Mouse (Mus musculus): Measurements from ENCODE around the gene Gm45233. TPM values are rescaled to one million over a fixed set of nuclear protein-coding genes. Genes with fewer than 3 reads are reported as not detected.

Gene Gm45233
- not detected for total RNA-seq (2023)

DNA sequence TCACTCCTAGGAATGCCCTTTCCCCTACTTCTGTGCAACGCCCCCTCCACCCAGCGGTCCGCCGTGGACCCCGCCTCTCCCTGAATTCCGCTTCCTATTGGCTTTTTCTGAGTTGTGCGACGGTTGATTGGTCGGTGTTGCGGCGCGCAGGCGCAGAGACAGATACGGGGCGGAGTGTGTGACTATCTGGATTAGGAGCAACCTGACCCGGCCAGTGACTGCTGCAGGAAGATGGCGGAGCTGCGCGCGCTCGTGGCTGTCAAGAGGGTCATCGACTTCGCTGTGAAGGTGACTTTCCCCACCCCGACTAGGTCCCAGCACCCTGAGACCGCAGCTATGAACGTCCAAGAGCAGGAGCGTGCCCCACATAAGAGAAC is at the start of gene Gm45233, which contains the start of gene Etfb:
Gene Gm45233, plus strand, starts transcription at position 212 of the 377 bp plus-strand sequence.
Gene Etfb, plus strand, starts transcription at position 167 of the 377 bp plus-strand sequence.

DNA sequence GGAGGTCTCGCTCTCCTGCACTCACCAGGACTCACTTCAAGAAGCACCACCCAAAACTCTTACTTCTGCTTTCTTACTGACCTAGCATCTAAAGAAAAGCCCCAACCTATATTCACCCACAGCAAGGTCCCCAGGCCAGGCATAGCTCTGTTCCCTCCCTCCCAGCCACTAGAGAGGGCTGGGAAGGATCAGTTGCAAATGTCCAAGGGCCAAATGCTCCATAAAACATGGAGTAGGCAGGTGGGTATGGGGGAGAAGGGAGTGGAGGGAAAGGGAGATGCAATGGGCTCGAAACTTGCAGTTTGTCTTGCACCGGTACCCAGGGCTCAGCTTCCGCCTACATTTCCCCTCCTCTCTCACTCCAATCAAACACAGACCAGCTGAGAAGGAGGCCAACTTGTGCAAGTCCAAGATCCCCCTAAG is 35.8 kb upstream of the Gm45233 start, which contains the start of gene Siglecg:
Gene Siglecg, plus strand, starts transcription at position 74 of the 423 bp plus-strand sequence.

DNA sequence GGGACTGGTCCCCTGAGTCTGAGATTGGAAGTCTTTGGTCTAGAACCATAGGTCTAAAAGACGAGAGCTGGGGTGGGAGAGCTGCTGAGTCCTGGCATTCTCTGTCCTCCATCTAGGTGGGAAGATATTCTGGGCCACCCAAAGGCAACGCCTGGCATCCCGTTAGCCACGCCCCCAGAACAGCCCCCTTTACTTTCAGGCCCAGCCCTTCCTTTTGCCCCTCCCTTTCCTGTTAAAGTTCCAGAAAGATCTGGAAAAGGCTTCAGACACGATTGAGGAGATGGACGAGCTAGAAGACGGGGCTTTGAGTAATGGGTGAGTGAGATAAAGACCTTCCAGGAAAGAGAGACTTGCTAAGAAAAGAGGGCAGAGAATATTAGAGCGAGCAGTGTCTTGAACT is 16.5 kb upstream of the Gm45233 start, which contains the start of gene Lim2:
Gene Lim2, plus strand, starts transcription at position 265 of the 400 bp plus-strand sequence.

DNA sequence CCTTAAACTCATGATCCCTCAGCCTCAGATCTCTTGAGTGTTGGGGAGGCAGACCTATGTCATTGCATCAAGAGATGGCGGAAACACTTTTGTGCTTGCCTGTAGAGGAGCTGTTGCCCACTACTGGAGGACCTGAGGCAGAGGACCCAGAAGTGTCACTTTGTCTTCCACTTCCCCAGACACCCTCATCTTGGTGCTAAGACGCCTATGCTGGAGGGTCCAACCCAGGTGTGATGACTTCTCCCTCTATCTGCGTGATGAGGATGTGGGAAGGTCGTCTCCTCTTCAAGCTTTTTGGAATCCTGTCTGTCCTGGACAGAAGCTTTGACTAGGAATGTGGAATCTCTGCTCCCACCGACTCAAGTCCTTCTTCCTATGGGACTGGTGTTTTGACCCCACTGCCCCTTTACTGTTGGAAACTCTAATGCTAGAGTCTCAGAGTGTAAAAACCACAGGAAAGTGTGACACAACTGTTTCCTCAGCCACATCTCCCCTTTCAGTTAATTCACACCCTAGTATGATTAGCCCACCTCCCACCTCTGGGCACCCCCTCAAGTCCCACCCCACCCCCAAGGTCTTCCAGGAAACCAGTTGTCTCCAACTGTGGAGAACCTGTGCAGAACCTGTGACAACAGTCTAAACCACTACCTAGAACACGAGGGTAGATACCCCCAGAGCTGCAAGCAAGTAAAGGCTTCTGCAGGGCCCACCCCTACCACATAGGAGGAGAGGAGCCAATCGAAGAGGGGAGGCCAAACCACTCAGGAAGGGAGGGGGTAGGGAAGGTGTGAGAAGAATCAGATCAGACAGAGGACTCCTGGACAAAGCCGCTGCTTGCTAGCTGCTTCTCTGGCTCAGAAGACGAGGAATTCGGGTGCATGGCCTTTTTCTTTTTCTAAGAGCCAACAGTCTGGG is 7.3 kb upstream of the Gm45233 start, which contains the start of gene Nkg7:
Gene Nkg7, plus strand, starts transcription at position 733 of the 915 bp plus-strand sequence.

DNA sequence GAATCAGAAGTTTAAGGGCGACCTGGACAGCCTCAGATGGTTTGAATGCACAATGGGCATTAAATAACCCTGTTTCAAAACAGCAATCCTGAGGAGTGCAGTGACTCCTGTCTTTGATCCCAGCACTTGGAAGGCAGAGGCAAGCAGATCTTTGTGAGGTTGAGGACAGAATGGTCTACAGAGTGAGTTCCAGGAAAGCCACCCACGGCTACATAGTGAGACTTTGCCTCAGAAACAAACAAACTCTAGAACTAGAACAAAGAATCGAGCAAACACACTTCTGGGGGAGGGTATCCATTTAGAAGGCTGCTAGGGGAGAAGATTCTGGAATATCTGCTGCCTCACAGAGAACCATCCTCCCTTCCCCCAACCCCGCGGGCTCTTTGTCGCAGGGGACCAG is 3.4 kb upstream of the Gm45233 start, which contains the start of gene Cldnd2:
Gene Cldnd2, plus strand, starts transcription at position 301 of the 400 bp plus-strand sequence.

DNA sequence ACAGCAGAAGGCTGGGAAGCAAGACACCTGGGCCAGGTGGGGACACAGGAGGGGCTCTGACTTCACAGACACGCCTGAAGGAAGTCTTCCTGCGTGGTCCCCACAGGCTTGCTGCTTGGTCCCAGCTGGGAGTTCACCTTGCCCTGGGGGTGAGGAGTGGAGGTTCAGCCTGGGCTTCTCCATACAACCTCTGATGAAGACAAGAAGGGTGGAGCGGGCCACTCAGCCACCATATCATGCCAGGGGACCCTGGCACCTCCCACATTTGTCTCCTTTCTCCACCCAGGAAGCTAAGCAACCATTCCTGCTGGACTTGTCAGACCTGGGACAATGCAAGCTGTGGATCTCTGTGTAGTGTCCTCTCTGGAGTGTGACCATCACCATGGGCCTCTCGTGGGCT is 18.9 kb downstream of the Gm45233 start, which contains the start of gene Vsig10l:
Gene Vsig10l, plus strand, starts transcription at position 301 of the 400 bp plus-strand sequence.

DNA sequence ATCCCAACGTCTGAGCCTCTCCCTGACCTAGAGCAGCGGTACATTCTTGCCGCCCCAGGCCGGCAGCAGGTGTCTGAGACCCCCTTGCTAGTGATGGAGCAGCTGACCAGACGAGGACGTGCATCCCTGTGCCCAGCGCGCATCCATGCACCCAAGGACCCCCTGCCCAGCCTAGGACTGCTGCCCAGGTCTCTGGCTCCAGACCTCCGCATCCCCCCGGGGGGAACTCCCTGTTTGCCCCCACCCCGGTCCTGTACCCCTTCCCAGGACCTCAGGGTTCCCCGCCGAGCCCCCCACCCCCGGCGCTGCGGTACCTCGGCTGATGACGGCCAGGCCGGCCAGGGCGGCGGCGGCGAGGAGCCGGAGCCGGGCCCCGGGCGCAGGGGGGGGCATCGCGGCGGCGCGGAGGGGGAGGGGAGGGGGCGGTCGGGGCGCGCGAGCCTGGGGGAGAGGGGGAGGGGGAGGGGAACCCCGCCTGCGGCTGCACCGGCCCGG is 45.8 kb downstream of the Gm45233 start, which contains the start of gene Iglon5:
Gene Iglon5, minus strand, starts transcription at position 445 of the 495 bp plus-strand sequence.

Other genes starting within 250 kb of the Gm45233 start
- gene Zfp715, start 130.8 kb upstream of the Gm45233 start, total RNA-seq (2023), result 27.3 TPM
- 0.73 TPM for gene Siglecf, start 92.8 kb upstream of the Gm45233 start, total RNA-seq (2023)
- 26.6 TPM for gene Siglecg, start 35.9 kb upstream of the Gm45233 start, total RNA-seq (2023)
- gene Lim2, start 16.5 kb upstream of the Gm45233 start, total RNA-seq (2023), result not detected
- 14.9 TPM for gene Nkg7, start 7.1 kb upstream of the Gm45233 start, total RNA-seq (2023)
- not detected for gene Cldnd2, start 3.3 kb upstream of the Gm45233 start, total RNA-seq (2023)
- 29.9 TPM for gene Etfb, start within 50 bp of the Gm45233 start, total RNA-seq (2023)
- gene Vsig10l, start 19.0 kb downstream of the Gm45233 start, total RNA-seq (2023), result 1.3 TPM
- not detected for gene Iglon5, start 45.9 kb downstream of the Gm45233 start, total RNA-seq (2023)
- not detected for gene 4931406B18Rik, start 61.8 kb downstream of the Gm45233 start, total RNA-seq (2023)
- 1.7 TPM for gene Cd33, start 100.3 kb downstream of the Gm45233 start, total RNA-seq (2023)
- gene Zfp658, start 118.1 kb downstream of the Gm45233 start, total RNA-seq (2023), result 4.1 TPM
- gene Zfp719, start 135.5 kb downstream of the Gm45233 start, total RNA-seq (2023), result 12.8 TPM
- not detected for gene Zfp819, start 163.0 kb downstream of the Gm45233 start, total RNA-seq (2023)
- not detected for gene Ceacam18, start 190.6 kb downstream of the Gm45233 start, total RNA-seq (2023)
- 4.0 TPM for gene Siglece, start 216.0 kb downstream of the Gm45233 start, total RNA-seq (2023)
- 6.6 TPM for gene Ctu1, start 227.9 kb downstream of the Gm45233 start, total RNA-seq (2023)
- gene Klk14, start 246.3 kb downstream of the Gm45233 start, total RNA-seq (2023), result not detected